Mouse (Mus musculus) intestine, embryonic 14.5 days (tissue): Measurements from ENCODE around the gene Disp1. TPM values are rescaled to one million over a fixed set of nuclear protein-coding genes. Genes with fewer than 3 reads are reported as not detected.

Experiments used
- ATAC-seq: fragments of 200-750 bp; cut with Nextera tagmentation; replicated peaks from 2 replicates; pipeline ENCODE4 v1.8.0; 2017; ENCODE audit warnings: low read depth, moderate number of reproducible peaks, moderate TSS enrichment, moderate library complexity; ENCODE audit not compliant: low FRiP score, low TSS enrichment
- DNase-seq: peaks from one replicate; pipeline ENCODE4 v3.0.0-alpha.2; 2018; ENCODE audit warnings: low spot score
- H3K27ac ChIP-seq: fragments of 300-500 bp; sonication (generic); 2 replicates; pipeline ENCODE4 v1.5.1; 2014; ENCODE audit warnings: low read depth, mild to moderate bottlenecking, control low read depth
- H3K27me3 ChIP-seq: fragments of 300-500 bp; sonication (generic); replicated peaks from 2 replicates; pipeline ENCODE4 v1.6.1; 2014; ENCODE audit warnings: low read length, control low read depth; ENCODE audit not compliant: control insufficient read depth, insufficient read depth
- H3K36me3 ChIP-seq: fragments of 300-500 bp; sonication (generic); 2 replicates; pipeline ENCODE4 v1.6.1; 2014; ENCODE audit warnings: low read length, control low read depth; ENCODE audit not compliant: control insufficient read depth, insufficient read depth
- H3K4me1 ChIP-seq: fragments of 300-500 bp; sonication (generic); replicated peaks from 2 replicates; pipeline ENCODE4 v1.6.1; 2014; ENCODE audit warnings: low read length, control low read depth, mixed read lengths; ENCODE audit not compliant: control insufficient read depth, insufficient read depth
- H3K4me2 ChIP-seq: fragments of 300-500 bp; sonication (generic); 2 replicates; pipeline ENCODE4 v1.6.1; 2014; ENCODE audit warnings: low read length
- H3K4me3 ChIP-seq: fragments of 300-500 bp; sonication (generic); 2 replicates; pipeline ENCODE4 v1.5.1; 2014; ENCODE audit warnings: low read depth, low read length, control low read depth, mixed read lengths
- H3K9ac ChIP-seq: fragments of 300-500 bp; sonication (generic); 2 replicates; pipeline ENCODE4 v1.6.1; 2014; ENCODE audit warnings: mild to moderate bottlenecking, low read length
- H3K9me3 ChIP-seq: fragments of 300-500 bp; sonication (generic); 2 replicates; pipeline ENCODE4 v1.6.1; 2016; ENCODE audit warnings: low read length, control low read depth; ENCODE audit not compliant: control insufficient read depth
- WGBS: fragments of 180-500 bp; shearing (Covaris S2); extraction: QIAGEN DNeasy Blood & Tissue Kit; methylation state at CpG from one replicate; pipeline ENCODE4 v1.1.7; 2014; 5-methylcytosine and 5-hydroxymethylcytosine counted together
- polyA plus RNA-seq: library from polyadenylated mRNA; unstranded; fragments of >200 nt; fragmentation: Nextera tagmentation; extraction: Ambion mirVana; gene quantifications from 2 replicates; pipeline ENCODE4 v1.2.1, GENCODE M21; 2014

The Disp1 gene
- 12.1 and 15.1 TPM in 2 replicates for polyA plus RNA-seq

DNA sequence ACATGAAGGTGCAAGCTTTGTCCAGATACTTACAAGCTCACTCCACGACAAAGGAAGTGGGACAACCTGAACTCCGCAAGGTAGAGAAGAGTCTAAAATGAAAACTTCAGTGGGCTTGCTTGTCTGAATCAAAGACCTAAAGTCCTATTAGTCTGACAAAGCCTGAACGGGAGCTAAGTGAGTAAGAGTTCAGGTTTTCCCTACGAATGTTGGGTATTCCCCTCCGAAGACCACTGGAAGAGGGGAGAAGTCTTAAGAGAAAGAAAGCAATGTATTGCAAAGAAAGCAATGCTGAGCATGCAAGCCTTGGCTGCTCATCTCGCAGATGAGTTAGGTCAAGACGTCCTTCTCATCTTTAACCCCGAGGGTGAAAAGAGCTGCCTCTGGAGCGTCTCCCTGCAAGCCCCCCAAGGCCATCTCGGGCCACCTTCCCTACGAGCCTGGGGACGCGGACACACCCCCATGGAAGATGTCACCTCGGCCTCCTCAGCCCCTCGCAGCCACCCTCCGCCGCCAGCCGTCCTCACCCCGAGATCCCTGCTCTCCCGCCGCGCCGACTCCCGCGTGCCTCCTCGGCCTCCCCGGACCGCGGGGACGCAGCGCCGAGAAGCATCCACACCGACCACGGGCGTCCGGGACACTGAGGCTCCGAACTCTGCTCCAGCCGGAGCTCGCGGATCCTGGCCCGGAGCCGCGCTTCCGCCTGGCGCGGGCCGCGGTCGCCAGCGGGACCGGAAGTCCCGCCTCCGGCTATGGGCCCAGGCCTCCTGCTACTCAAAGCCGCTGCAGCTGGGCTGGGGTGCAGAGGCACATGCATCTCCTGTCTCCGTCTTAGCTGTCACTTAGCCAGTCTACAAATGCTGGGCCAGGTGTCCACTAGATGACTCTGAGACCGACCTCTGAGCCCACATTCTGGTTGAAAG, at the start of gene Disp1:
Disp1 (minus strand) TSS at position 727 of the 923 bp plus-strand sequence.
- Histone ChIP-seq H3K4me2 (peak within 1 kb of the TSS; percentile 60), H3K27ac (peak within 1 kb of the TSS; percentile 74), H3K4me3 (peak within 1 kb of the TSS; percentile 82), H3K9me3 (no peaks in the 10 kb centered on the region), H3K27me3 (no peaks in the 10 kb centered on the region), H3K4me1 (peaks cover 11% of the 10 kb centered on the region; the same call in 1 of the 2 replicates), H3K36me3 (no peaks in the 10 kb centered on the region), H3K9ac (peak within 1 kb of the TSS; percentile 90)
- DNase-seq (peak; percentile 86), ATAC-seq (peak; percentile 93)
- 2% methylated on average over 56 of the region's 56 CpGs for WGBS

DNA sequence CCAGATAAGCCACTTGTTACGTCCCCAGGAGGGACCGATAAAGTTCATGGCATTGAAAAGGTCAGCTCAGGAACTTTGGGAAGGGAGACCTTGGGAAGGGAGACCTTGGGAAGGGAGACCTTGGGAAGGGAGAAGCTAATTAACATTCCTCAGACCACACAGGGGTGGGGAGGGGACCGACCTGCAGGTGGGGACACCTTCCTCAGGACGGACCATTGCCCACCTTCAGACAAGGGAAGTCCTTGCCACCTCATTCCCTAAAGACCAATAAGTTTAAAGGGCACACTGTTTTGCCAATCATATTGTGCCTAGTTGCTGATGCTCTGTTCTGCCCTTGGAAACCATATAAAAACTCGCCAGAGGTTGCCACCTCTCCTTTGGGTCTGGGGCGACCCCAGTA, 46.3 kb upstream of the Disp1 start:
- Histone ChIP-seq H3K9me3 (no peaks in the 10 kb centered on the region), H3K4me1 (no peaks in the 10 kb centered on the region), H3K4me2 (no peak overlapping the region), H3K36me3 (no peaks in the 10 kb centered on the region), H3K27me3 (no peaks in the 10 kb centered on the region), H3K27ac (no peak overlapping the region), H3K4me3 (no peak overlapping the region), H3K9ac (no peak overlapping the region)
- WGBS, result 76% methylated on average over 6 of the region's 6 CpGs
- DNase-seq (no peak), ATAC-seq (no peak)

DNA sequence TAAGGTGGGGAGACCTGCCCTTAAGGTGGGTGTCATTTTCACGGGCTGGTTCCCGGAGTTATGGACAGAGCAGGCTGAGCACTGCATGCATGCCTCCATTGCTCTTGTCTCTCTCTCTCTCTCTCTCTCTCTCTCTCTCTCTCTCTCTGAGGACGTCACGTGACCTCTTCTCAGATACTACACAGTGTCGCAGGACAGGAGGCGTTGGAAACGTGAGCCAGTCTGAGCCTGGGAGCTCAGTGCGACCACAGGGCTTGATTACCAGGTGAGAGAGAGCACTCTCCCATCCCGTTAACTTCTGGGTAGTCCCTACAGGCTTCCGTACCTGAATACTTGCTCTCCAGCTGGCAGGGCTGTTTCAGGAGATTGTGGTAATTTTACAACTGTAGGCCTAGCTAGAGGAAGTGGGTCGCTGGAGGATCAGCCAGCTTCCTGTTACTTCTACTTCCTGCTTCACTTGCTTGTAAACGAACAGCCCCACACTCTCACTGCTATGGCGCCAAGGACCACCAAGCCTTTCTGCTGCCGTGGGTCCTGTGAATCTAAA, 44.7 kb upstream of the Disp1 start:
- Histone ChIP-seq H3K36me3 (no peaks in the 10 kb centered on the region), H3K9ac (no peak overlapping the region), H3K4me2 (no peak overlapping the region), H3K4me3 (no peak overlapping the region), H3K27ac (no peak overlapping the region), H3K27me3 (no peaks in the 10 kb centered on the region), H3K9me3 (no peaks in the 10 kb centered on the region), H3K4me1 (no peaks in the 10 kb centered on the region)
- no peak for ATAC-seq
- 68% methylated on average over 14 of the region's 14 CpGs for WGBS
- DNase-seq, result no peak

DNA sequence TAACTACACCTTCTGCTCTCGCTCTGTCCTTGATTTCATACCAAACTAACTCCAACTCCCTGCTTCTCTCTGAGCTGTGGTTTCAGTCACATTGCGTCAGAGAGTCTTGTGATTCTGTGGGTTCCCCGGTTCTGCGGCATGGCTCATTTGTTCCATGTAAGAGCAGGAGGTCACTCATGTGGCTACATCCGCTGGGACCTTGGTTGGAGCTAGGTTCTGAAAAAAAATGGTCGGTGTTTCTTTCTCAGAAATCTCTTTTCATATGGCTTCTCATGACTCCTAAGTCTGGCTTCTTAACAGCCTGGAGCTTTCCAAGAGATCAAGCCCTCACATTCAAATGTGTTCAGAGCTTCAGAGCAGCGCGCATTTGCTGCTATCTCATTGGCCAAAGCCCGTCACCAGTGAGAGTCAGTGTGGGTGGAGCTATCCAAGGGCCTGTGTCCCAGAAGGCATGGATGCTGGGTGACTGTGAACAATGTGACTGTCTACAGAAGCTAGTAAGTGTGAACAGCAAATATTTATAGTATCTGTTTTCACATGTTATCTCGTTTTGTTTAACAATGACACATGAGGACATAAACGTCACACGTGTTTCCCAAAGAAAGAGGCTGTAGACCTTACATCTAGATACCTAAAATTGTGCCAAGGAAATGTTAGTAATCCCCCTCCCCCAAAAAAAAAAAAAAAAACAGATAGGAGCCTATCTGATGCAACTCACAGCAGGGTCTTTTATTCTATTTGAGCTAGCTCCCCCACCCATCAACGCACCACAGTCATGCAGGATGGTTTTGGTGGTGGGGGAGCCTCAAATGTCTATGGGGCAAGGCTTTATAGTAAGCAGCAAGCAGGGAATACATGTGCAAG, 43.1 kb upstream of the Disp1 start:
- ATAC-seq (no peak), DNase-seq (no peak)
- H3K36me3 ChIP-seq, result no peaks in the 10 kb centered on the region
- no peak overlapping the region for H3K9ac ChIP-seq
- H3K9me3 ChIP-seq, result no peaks in the 10 kb centered on the region
- no peak overlapping the region for H3K27ac ChIP-seq
- H3K4me3 ChIP-seq, result no peak overlapping the region
- H3K4me2 ChIP-seq, result no peak overlapping the region
- 75% methylated on average over 13 of the region's 13 CpGs for WGBS
- no peaks in the 10 kb centered on the region for H3K27me3 ChIP-seq
- H3K4me1 ChIP-seq, result no peaks in the 10 kb centered on the region

DNA sequence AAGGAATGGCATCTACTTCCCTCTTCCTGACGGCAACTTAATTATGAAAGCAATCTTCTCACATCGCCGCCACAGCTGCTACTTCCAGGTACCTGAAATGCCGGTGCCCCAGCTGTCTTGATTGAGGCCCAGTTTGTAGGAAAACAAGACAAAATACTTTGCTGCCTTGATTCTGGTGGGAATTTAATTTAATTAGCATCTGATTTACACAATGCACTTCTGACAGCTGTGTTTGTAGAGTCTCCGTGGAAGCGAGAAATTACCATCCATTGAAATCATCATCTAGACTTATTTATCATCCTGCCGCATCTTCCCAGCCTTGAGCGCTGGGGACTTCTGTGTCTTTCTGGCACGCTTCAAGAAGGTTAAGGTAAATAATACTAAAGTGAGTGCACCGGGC, 31.3 kb upstream of the Disp1 start:
- no peak overlapping the region for H3K4me3 ChIP-seq
- no peaks in the 10 kb centered on the region for H3K4me1 ChIP-seq
- DNase-seq (no peak), ATAC-seq (no peak)
- no peak overlapping the region for H3K27ac ChIP-seq
- no peaks in the 10 kb centered on the region for H3K27me3 ChIP-seq
- no peaks in the 10 kb centered on the region for H3K36me3 ChIP-seq
- H3K9me3 ChIP-seq, result no peaks in the 10 kb centered on the region
- WGBS, result 46% methylated on average over 10 of the region's 10 CpGs
- H3K9ac ChIP-seq, result no peak overlapping the region
- H3K4me2 ChIP-seq, result no peak overlapping the region

DNA sequence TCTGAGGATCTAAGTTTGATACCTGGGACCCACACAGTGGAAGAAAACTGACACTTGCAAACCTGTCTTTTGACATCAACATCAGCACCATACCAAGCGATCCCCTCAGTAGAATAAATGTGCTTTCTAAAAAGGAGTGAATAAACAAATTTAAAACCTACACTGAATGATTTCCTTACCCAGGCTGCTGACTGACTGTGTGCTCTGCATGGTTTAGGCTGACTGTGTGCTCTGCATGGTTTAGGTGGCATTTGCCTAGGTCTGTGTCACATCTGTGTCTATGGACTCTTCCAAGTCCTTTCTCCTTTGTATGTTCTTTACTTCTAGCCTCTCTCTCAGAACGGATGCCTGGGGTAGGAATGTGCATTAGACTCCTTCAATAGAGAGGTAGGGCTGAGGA, 30.5 kb upstream of the Disp1 start:
- ATAC-seq, result no peak
- no peak for DNase-seq
- Histone ChIP-seq H3K4me1 (no peaks in the 10 kb centered on the region), H3K9me3 (no peaks in the 10 kb centered on the region), H3K4me3 (no peak overlapping the region), H3K36me3 (no peaks in the 10 kb centered on the region), H3K4me2 (no peak overlapping the region), H3K27ac (no peak overlapping the region), H3K9ac (no peak overlapping the region), H3K27me3 (no peaks in the 10 kb centered on the region)
- 64% methylated on average over 2 of the region's 2 CpGs for WGBS

DNA sequence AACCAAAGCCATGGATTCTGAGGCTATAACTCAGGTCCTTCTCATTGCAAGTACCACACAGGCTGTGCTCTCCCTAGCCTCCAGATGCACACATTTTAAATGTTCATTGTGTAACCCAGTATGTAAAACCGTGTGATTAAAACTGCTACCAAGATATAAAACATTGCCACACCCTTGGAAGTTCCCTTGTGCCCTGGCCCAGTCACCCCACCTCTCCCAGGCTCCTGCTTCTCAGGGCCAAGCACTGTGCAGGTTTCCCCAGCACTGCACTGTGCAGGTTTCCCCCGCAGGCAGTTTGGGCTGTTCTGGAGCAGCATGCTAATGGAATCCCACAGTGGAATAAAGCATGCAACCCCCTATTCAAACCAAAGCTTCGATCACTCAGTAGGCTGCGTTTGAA, 29.3 kb upstream of the Disp1 start:
- ATAC-seq (no peak), DNase-seq (no peak)
- 69% methylated on average over 4 of the region's 4 CpGs for WGBS

DNA sequence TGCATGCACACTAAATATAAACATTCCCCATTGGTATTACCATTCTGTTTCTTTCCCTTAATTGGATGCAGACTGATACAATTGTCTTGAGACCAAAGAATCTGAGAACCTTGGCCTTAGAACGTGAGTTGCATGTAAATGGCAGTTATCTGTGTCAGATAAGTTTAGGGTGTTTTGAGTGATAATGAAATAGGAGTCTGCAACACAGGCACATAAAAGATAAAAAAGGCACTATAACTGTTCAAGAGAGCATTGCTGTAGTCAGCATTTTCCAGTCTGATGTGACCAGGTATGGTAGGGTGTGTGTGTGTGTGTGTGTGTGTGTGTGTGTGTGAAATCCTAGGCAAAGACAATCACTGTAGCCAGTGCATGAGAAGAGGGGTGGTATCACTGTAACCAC, 26.8 kb upstream of the Disp1 start:
- Histone ChIP-seq H3K4me1 (no peaks in the 10 kb centered on the region), H3K9me3 (no peaks in the 10 kb centered on the region), H3K9ac (no peak overlapping the region), H3K27ac (no peak overlapping the region), H3K4me3 (no peak overlapping the region), H3K36me3 (no peaks in the 10 kb centered on the region), H3K27me3 (no peaks in the 10 kb centered on the region), H3K4me2 (no peak overlapping the region)
- ATAC-seq (no peak), DNase-seq (no peak)
- 46% methylated on average over 1 of the region's 1 CpGs for WGBS

More for the DNA sequence above, 29.3 kb upstream of the Disp1 start:
- Histone ChIP-seq H3K27ac (no peak overlapping the region), H3K27me3 (no peaks in the 10 kb centered on the region), H3K4me3 (no peak overlapping the region), H3K9me3 (no peaks in the 10 kb centered on the region), H3K4me2 (no peak overlapping the region), H3K36me3 (no peaks in the 10 kb centered on the region), H3K9ac (no peak overlapping the region), H3K4me1 (no peaks in the 10 kb centered on the region)
